Mouse (Mus musculus) embryonic fibroblast, embryonic 13.5 days (primary cell): ENCODE measurements at regions not wholly inside any gene's neighbourhood (a gene's known extent, or its start where the extent isn't known, plus 50 kb on each side); places are given as distances from the start of the nearest gene placed in this dataset.

Source experiments
- CTCF ChIP-seq: IDR thresholded peaks from 2 replicates; pipeline ENCODE4 v1.5.1; 2011; ENCODE audit warnings: mild to moderate bottlenecking, control low read depth, low read length, moderate library complexity, borderline replicate concordance; ENCODE audit not compliant: insufficient read depth
- POLR2A ChIP-seq: IDR thresholded peaks from 2 replicates; pipeline ENCODE4 v1.6.1; 2011; ENCODE audit warnings: low read depth, mild to moderate bottlenecking, control low read depth, low read length, moderate library complexity

- TF ChIP-seq CTCF: no peak
- no peak for TF ChIP-seq POLR2A
Observed at GRCm38 (mm10) chr17:14513454-14513853, 180.6 kb downstream of the Thbs2 start.
